ENCODE assay signal across 24 mouse cellular contexts in genomic region chr5:138883573-138883972, GRCm38 (mm10).
DNase-seq lines count a peak whose midpoint lies in the region; ATAC-seq lines count a peak whose summit lies in the region.
"Had no signal": no experiment of that assay in that cellular context is flagged by ENCODE, and none has a peak within 500 bp of the region (broad histone marks: within the 10 kb centered on the region; RNA-seq: fewer than 3 reads in every experiment).

No protein-coding gene starts in this region.

- H3K27ac ChIP-seq in embryonic facial prominence, embryonic 12.5 days: peak overlapping the region; percentile 13; the same call in 1 of the 2 replicates
- H3K27ac ChIP-seq: forebrain, embryonic 13.5 days; heart, adult 2 months; hindbrain, embryonic 12.5 days had no signal

- H3K9ac ChIP-seq in embryonic facial prominence, embryonic 12.5 days: no peak overlapping the region
- H3K9ac ChIP-seq: forebrain, embryonic 13.5 days; heart, embryonic 12.5 days; hindbrain, embryonic 12.5 days had no signal

- H3K36me3 ChIP-seq in megakaryocyte, embryonic 14.5 days (replicated peaks; ENCODE audit: low read length): no peaks in the 10 kb centered on the region
- no peaks in the 10 kb centered on the region for H3K36me3 ChIP-seq in embryonic facial prominence, embryonic 12.5 days
- H3K36me3 ChIP-seq: heart, embryonic 12.5 days; hindbrain, embryonic 12.5 days had no signal

- no peak overlapping the region for H3K4me2 ChIP-seq in embryonic facial prominence, embryonic 12.5 days (replicated peaks)
- H3K4me2 ChIP-seq: forebrain, embryonic 13.5 days; heart, embryonic 12.5 days; hindbrain, embryonic 12.5 days had no signal

- H3K9me3 ChIP-seq in megakaryocyte, embryonic 14.5 days: peaks cover 8% of the 10 kb centered on the region
- H3K9me3 ChIP-seq in embryonic facial prominence, embryonic 12.5 days: no peaks in the 10 kb centered on the region
- H3K9me3 ChIP-seq: forebrain, embryonic 13.5 days; heart, embryonic 12.5 days; hindbrain, embryonic 12.5 days had no signal

- 51% methylated on average over 9 of the region's 9 CpGs for WGBS in embryonic facial prominence, embryonic 12.5 days

- no peak for ATAC-seq in megakaryocyte, adult 5-6 weeks (ENCODE audit: poor library complexity, severe bottlenecking)
- ATAC-seq in embryonic facial prominence, embryonic 12.5 days (ENCODE audit: insufficient number of reproducible peaks, insufficient read depth, low FRiP score, low TSS enrichment): no peak; the same call in 1 of the 2 replicates
- ATAC-seq in granulocyte monocyte progenitor cell, adult 5-6 weeks (replicated peaks; ENCODE audit: poor library complexity, severe bottlenecking): 0 out of 2 replicates have a peak, but pooled peaks have one; percentile 20
- ATAC-seq: activated CD4-positive, CD25-positive, alpha-beta regulatory T cell, adult 4 months; forebrain, embryonic 13.5 days; hindbrain, embryonic 16.5 days; inflammation-experienced regulatory T-cells, adult 6 months; intestine, postnatal 0 days; Patski had no signal

- H3K4me3 ChIP-seq in megakaryocyte, embryonic 14.5 days (replicated peaks): peak overlapping the region; percentile 16
- H3K4me3 ChIP-seq in embryonic facial prominence, embryonic 12.5 days: no peak overlapping the region
- H3K4me3 ChIP-seq: forebrain, embryonic 13.5 days; heart, adult 2 months; heart, embryonic 12.5 days; hindbrain, embryonic 12.5 days had no signal

- intact Hi-C loops in heart, postnatal 25 days (cut with DNase I): no loop called here

- H3K27me3 ChIP-seq in megakaryocyte, embryonic 14.5 days (replicated peaks): peaks cover 88% of the 10 kb centered on the region
- H3K27me3 ChIP-seq in embryonic facial prominence, embryonic 12.5 days: no peaks in the 10 kb centered on the region
- H3K27me3 ChIP-seq: CH12.LX; forebrain, embryonic 13.5 days; hindbrain, embryonic 12.5 days; Patski had no signal

- peaks cover 54% of the 10 kb centered on the region for H3K4me1 ChIP-seq in megakaryocyte, embryonic 14.5 days
- no peaks in the 10 kb centered on the region for H3K4me1 ChIP-seq in embryonic facial prominence, embryonic 12.5 days
- H3K4me1 ChIP-seq: hindbrain, embryonic 12.5 days had no signal

- no peak for DNase-seq in adrenal gland, adult (ENCODE audit: inconsistent age in 2 of 2, low spot score in 1 of 2)
- DNase-seq in heart, postnatal 25 days (ENCODE audit: low spot score): no peak
- DNase-seq in heart, adult 9 months (ENCODE audit: low spot score in 2 of 2): no peak
- DNase-seq: adrenal gland, adult 2 months; adrenal gland, postnatal 25 days; cerebellum, adult 18-20 months; cerebellum, adult 9-11 months; cerebellum, postnatal 36 days; gastrocnemius, postnatal 10 days; heart, adult 2 months; heart, postnatal 4 days had no signal
